Mouse (Mus musculus): ENCODE results near the gene Olfr1331. TPM values are rescaled to one million over a fixed set of nuclear protein-coding genes. Genes with fewer than 3 reads are reported as not detected.
"Not testable (repeated sequence)": the region's sequence is repeated elsewhere in the genome, so short reads cannot be mapped to it uniquely, and the experiment has no call there.

The Olfr1331 gene
- not detected in 3 replicates for total RNA-seq (2017)

GRCm38 (mm10) chr4:118864349-118864748 is at the start of gene Olfr1331:
TSS of gene Olfr1331 (plus strand) at chr4:118864649.
- ATAC-seq (replicated peaks; ENCODE audit: insufficient number of reproducible peaks, low FRiP score, low TSS enrichment, poor library complexity, severe bottlenecking) = no peak

DNA sequence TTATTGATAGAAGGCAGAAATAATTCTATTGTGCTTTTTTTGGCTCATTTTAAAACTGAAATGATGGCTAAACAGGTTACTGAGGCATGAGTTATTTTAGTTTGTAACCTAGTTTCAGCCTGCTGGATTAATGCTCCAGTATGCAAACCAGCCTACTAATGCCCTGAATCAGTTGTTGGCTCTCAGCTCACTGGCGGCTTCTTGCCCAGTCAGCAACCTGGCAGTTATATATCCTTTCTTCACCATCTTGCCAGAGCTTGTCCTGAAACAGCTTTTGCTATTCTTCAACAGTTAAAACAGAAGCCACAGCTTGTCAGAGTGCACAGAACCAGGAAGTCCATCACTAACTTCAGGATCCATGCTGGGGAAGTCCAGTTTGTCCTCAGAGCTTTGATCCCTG is 45.5 kb upstream of the Olfr1331 start:
- no peak for ATAC-seq (replicated peaks; ENCODE audit: insufficient number of reproducible peaks, low FRiP score, low TSS enrichment, poor library complexity, severe bottlenecking)

DNA sequence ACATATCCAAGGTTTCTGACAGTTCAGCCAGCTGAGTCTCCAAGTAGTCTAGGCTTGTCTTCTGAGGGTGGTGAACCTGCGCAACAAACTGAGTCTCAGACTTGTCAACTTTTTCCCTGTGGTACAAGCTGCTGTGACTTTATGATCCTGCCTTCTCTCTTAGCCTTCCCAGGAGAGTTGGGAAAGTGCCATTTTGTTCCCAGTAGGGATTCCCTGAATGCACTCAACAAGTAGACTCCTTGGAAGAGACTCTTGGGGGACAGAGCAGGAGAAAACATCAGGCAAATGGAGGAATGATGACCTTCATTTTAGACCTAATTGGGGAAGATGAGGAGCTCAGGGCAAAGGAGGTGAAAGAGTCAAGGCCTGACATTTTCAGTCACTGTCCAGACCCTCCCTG is 28.3 kb upstream of the Olfr1331 start, which contains the start of gene Olfr1333:
TSS of gene Olfr1333 (minus strand) at position 101 of the 400 bp plus-strand sequence.
- no peak for ATAC-seq (replicated peaks; ENCODE audit: insufficient number of reproducible peaks, low FRiP score, low TSS enrichment, poor library complexity, severe bottlenecking)

DNA sequence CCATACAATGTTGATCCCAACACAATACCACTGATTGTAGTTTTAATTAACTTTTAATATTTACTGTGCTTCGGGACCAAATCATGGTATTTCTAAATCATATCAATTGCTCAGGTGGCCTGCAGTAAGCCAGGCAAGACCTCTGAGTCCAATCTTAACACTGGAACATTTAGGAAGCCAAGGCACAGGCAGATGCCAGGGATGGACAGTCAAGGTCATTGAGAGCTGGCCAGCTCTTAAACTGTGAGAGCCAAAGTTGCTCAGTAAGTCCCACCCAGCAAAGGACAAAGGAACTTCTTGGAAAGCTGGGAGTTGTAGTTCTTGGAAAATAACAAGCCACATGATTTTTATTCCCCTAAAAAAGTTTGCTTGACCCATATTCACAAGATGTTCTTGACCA is 2.7 kb upstream of the Olfr1331 start:
- no peak for ATAC-seq (replicated peaks; ENCODE audit: insufficient number of reproducible peaks, low FRiP score, low TSS enrichment, poor library complexity, severe bottlenecking)

DNA sequence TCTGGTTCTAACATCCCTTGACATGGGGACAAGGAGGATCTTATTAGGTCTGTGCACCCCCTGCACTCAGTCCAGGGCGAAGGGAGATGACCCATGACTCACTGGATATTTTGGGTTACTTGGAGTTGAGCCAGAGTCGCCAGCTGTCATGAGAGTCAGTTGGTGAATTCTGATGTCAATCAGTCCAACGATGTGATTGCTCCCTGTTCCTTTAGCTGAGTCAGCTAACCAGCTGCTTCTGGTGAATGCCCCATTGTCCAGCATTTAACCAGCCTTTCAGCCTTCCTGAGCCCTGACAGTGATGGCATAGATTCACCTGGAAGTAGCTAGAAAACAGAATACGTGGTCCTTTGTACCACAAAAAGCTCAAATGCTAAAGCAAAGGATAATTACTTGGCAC is 1.7 kb upstream of the Olfr1331 start:
- ATAC-seq (replicated peaks; ENCODE audit: insufficient number of reproducible peaks, low FRiP score, low TSS enrichment, poor library complexity, severe bottlenecking) = no peak

DNA sequence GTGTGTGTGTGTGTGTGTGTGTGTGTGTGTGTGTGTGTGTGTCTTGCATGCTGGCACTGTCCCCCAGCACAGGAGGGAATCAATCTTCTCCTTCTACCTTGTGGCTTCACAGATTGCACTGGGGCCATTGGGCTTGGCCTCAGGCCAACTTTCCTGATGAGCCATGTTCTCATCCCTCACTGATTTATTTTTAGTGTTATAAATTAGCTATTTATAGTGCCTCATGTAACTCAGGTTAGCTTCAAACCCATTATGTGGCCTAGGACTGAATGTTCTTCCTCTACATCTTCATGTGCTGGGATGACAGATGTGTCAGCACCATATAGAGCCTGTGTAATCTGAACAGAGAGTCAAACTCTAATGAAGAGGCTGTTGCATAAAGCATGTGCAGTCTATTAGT is 3.1 kb downstream of the Olfr1331 start:
- ATAC-seq (replicated peaks; ENCODE audit: insufficient number of reproducible peaks, low FRiP score, low TSS enrichment, poor library complexity, severe bottlenecking) = no peak

- ATAC-seq (replicated peaks; ENCODE audit: insufficient number of reproducible peaks, low FRiP score, low TSS enrichment, poor library complexity, severe bottlenecking) = no peak
Measured at GRCm38 (mm10) chr4:118888297-118888696, 23.8 kb downstream of the Olfr1331 start, which contains the start of gene Olfr1330. TSS of gene Olfr1330 (plus strand) at chr4:118888597.

- ATAC-seq (replicated peaks; ENCODE audit: insufficient number of reproducible peaks, low FRiP score, low TSS enrichment, poor library complexity, severe bottlenecking) = no peak
Measured at GRCm38 (mm10) chr4:118901981-118902380, 37.5 kb downstream of the Olfr1331 start.

- ATAC-seq (replicated peaks; ENCODE audit: insufficient number of reproducible peaks, low FRiP score, low TSS enrichment, poor library complexity, severe bottlenecking) = not testable (repeated sequence)
Measured at GRCm38 (mm10) chr4:118917365-118917764, 52.9 kb downstream of the Olfr1331 start, which contains the start of gene Olfr1329. TSS of gene Olfr1329 (minus strand) at chr4:118917465.

Other genes starting within 250 kb of the Olfr1331 start
- not detected in 3 replicates for gene Cfap57, start 243.9 kb upstream of the Olfr1331 start, total RNA-seq (2017)
- 40.9 to 70.6 TPM (median 54.9 TPM) in 3 replicates for gene Ebna1bp2, start 243.8 kb upstream of the Olfr1331 start, total RNA-seq (2017)
- gene Olfr62, start 205.7 kb upstream of the Olfr1331 start, total RNA-seq (2017) = not detected in 3 replicates
- gene Olfr1342, start 171.9 kb upstream of the Olfr1331 start, total RNA-seq (2017) = not detected in 3 replicates
- 0.32 TPM in 1 of 3 replicates, not detected in the others for gene Olfr1341, start 161.1 kb upstream of the Olfr1331 start, total RNA-seq (2017)
- not detected in 3 replicates for gene Olfr1340, start 144.5 kb upstream of the Olfr1331 start, total RNA-seq (2017)
- not detected in 3 replicates for gene Olfr1339, start 132.5 kb upstream of the Olfr1331 start, total RNA-seq (2017)
- gene Olfr1338, start 105.9 kb upstream of the Olfr1331 start, total RNA-seq (2017) = not detected in 3 replicates
- gene Olfr1337, start 82.1 kb upstream of the Olfr1331 start, total RNA-seq (2017) = not detected in 3 replicates
- gene Olfr1335, start 54.7 kb upstream of the Olfr1331 start, total RNA-seq (2017) = not detected in 3 replicates
- not detected in 3 replicates for gene Olfr1333, start 28.4 kb upstream of the Olfr1331 start, total RNA-seq (2017)
- gene Olfr1330, start 23.9 kb downstream of the Olfr1331 start, total RNA-seq (2017) = not detected in 3 replicates
- not detected in 3 replicates for gene Olfr1329, start 52.8 kb downstream of the Olfr1331 start, total RNA-seq (2017)
- gene Olfr1328, start 74.0 kb downstream of the Olfr1331 start, total RNA-seq (2017) = not detected in 3 replicates
- not detected in 3 replicates for gene Lao1, start 96.9 kb downstream of the Olfr1331 start, total RNA-seq (2017)
- 25.2 to 35.8 TPM (median 30.1 TPM) in 3 replicates for gene Slc2a1, start 244.1 kb downstream of the Olfr1331 start, total RNA-seq (2017)

Measured in monocyte, adult 5-6 weeks (primary cell).